Mouse (Mus musculus): Measurements from ENCODE around the gene Clcn6. TPM values are rescaled to one million over a fixed set of nuclear protein-coding genes. Genes with fewer than 3 reads are reported as not detected.

Gene Clcn6
- polyA plus RNA-seq (2012; rRNA removed), result 51.4 and 54.8 TPM in 2 replicates

DNA sequence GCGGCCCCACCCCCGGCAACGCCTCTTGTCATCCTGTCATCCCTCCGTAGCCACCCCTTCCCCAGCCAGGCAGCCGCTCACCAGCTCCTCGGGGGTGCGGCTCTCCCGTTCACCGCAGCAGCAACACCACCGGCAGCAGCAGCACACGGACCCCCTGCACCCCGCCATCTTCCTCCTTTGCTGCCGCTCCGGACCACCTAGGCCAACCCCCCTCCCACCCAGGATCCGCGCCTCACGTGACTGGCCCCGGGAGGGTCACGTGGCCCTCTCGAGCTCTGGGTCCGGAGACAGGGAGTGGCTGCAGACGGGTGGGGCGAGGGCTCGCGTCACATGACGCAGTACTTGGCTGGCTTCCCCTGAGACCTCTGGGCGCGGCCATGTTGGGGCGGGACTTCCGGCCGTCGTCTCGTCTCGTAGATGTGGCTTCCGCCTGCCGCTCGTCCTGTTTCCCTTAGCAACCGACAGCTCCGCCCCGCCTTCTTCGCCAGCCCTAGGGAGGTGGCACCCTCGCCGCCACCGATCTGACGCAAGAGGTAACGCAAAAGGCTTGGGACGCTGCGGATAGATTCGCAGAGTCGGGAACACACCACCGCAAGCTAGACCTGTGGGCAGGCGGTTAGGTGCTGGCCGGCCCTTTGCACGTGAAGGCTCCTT, at the start of gene Clcn6, which contains the start of gene Mthfr:
Clcn6 (minus strand) TSS at position 222 of the 654 bp plus-strand sequence.
Mthfr (plus strand) TSS at position 478 of the 654 bp plus-strand sequence.

DNA sequence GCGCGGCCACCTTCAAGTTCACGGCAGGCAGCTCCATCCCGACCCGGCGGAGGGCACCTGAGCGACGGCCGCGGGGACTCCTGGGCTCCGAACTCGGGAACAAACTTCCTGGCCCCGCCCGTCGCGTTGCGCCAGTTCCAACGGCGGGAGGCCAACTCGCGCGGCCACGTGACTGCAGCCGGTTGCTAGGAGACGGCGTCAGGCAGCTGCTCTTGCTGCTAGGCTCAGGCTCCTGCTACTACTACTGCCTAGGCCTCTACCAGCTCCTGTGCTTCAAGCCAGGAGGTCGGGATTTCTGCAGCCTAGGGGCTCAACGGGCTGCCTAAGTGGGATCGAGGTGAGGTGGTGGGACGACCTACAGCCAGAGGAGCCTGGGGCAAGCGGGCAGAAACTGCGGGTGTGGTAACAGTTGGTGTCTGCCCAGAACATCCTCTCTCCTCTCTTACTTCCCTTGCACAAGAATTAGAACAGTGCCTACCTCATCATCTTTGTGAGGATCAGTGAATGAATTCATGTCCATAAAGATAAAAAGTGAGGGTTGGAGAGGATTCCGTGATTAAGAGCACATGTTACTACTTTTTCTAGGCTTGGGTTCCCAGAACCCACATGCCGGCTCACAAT, 49.4 kb upstream of the Clcn6 start, which contains the start of gene Agtrap:
Agtrap (minus strand) TSS at position 125 of the 621 bp plus-strand sequence.

DNA sequence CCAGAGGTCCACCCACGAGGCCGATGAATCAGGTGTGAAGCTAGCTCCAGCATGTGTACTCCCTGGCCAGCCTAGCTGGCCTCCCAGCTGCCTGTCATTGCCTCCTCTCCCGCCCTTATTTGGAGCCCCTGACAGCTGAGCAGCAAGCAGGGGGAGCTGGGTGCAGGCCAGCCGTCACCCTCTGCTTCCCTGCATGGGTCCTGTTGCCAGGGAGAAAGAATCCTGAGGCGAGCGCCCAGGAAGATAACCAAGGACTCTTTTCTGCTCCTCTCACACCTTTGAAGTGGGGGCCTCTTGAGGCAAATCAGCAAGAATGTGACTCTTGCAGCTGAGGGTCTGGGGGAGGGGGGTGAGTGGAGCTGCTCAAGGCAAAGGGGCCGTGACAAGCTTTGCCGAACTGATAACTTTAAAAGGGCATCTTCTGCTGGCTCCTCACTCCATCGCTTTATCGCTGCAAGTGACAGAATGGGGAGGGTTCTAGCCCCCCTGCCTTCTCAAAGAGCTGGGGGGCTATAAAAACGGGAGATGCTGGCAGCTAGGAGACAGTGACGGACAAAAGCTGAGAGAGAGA, 38.3 kb downstream of the Clcn6 start, which contains the start of gene Nppa:
Nppa (plus strand) TSS at position 521 of the 571 bp plus-strand sequence.

DNA sequence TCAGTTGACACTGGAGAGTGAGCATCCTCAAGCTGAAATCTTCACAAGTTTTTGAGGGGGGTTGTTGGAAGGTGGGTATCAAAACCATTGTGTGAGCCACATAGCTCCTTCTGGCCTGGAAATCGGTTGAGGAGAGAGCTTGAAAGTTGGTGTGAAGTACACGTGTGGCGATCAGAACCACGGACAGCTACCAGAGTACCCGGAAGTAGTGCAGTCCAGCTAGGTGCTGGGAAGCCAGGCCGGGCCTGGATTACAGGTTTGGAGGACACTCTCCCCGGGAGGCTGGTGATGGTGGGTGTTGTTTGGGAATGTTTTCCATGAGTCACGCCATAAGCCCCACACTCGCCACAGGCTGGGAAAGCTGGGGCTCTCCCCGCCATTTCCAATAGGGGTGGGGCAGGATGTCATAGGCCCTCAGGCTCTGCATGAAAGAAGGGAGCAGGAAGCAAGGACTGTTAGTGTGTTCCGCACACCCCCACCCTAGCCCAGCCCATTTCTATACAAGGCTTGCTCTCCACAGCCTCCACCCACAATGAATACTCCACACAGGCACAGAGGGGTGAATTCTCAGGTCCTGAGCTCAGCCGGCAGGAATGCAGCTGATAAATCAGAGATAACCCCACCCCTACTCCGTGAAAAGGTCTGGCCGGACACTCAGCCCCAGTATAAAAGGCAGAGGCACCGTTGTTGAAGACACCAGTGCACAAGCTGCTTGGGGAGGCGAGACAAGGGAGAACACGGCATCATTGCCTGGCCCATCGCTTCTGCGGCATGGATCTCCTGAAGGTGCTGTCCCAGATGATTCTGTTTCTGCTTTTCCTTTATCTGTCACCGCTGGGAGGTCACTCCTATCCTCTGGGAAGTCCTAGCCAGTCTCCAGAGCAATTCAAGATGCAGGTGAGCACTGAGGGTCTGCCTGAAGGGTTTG, 53.2 kb downstream of the Clcn6 start, which contains the start of gene Nppb:
Nppb (plus strand) TSS at position 584 of the 928 bp plus-strand sequence.

Other genes with a start within 250 kb of the Clcn6 start
- gene Zfp984, start 229.0 kb downstream of the Clcn6 start, polyA plus RNA-seq (2012; rRNA removed), result 4.3 and 4.5 TPM in 2 replicates
- 8.0 and 8.9 TPM in 2 replicates for gene Zfp933, start 190.5 kb downstream of the Clcn6 start, polyA plus RNA-seq (2012; rRNA removed)
- 79.9 and 80.4 TPM in 2 replicates for gene Miip, start 170.0 kb downstream of the Clcn6 start, polyA plus RNA-seq (2012; rRNA removed)
- gene Fv1, start 169.8 kb downstream of the Clcn6 start, polyA plus RNA-seq (2012; rRNA removed), result 7.8 and 8.5 TPM in 2 replicates
- 73.6 and 75.9 TPM in 2 replicates for gene Mfn2, start 134.1 kb downstream of the Clcn6 start, polyA plus RNA-seq (2012; rRNA removed)
- 13.5 and 15.5 TPM in 2 replicates for gene Plod1, start 102.1 kb downstream of the Clcn6 start, polyA plus RNA-seq (2012; rRNA removed)
- gene 2510039O18Rik, start 97.9 kb downstream of the Clcn6 start, polyA plus RNA-seq (2012; rRNA removed), result 42.5 and 42.9 TPM in 2 replicates
- gene Nppb, start 53.0 kb downstream of the Clcn6 start, polyA plus RNA-seq (2012; rRNA removed), result 0.12 and 0.25 TPM in 2 replicates
- gene Nppa, start 38.1 kb downstream of the Clcn6 start, polyA plus RNA-seq (2012; rRNA removed), result 0.82 and 1.1 TPM in 2 replicates
- 26.1 and 28.2 TPM in 2 replicates for gene Mthfr, start 256 bp upstream of the Clcn6 start, polyA plus RNA-seq (2012; rRNA removed)
- gene Agtrap, start 49.2 kb upstream of the Clcn6 start, polyA plus RNA-seq (2012; rRNA removed), result 4.0 and 4.1 TPM in 2 replicates
- gene Mad2l2, start 91.6 kb upstream of the Clcn6 start, polyA plus RNA-seq (2012; rRNA removed), result 105 and 106 TPM in 2 replicates
- gene Draxin, start 91.9 kb upstream of the Clcn6 start, polyA plus RNA-seq (2012; rRNA removed), result 40.4 and 42.8 TPM in 2 replicates
- 21.9 and 23.4 TPM in 2 replicates for gene Fbxo6, start 113.3 kb upstream of the Clcn6 start, polyA plus RNA-seq (2012; rRNA removed)
- gene Fbxo44, start 121.7 kb upstream of the Clcn6 start, polyA plus RNA-seq (2012; rRNA removed), result 114 and 122 TPM in 2 replicates
- gene Fbxo2, start 121.8 kb upstream of the Clcn6 start, polyA plus RNA-seq (2012; rRNA removed), result 8.8 and 14.9 TPM in 2 replicates
- 13.1 and 13.7 TPM in 2 replicates for gene Disp3, start 249.1 kb upstream of the Clcn6 start, polyA plus RNA-seq (2012; rRNA removed)